Mouse (Mus musculus) myocyte (in vitro differentiated cells): ENCODE measurements around the gene Eml2. TPM values are rescaled to one million over a fixed set of nuclear protein-coding genes. Genes with fewer than 3 reads are reported as not detected.
A peak's percentile ranks its signal among the peaks of the same experiment; 100 is the strongest.

Experiments used
- H3K27me3 ChIP-seq: one replicate; pipeline ENCODE4 v1.6.1; 2011; ENCODE audit not compliant: control insufficient read depth, insufficient read depth, insufficient read length
- H3K36me3 ChIP-seq: one replicate; pipeline ENCODE4 v1.6.1; 2011; ENCODE audit not compliant: control insufficient read depth, insufficient read depth
- H3K4me2 ChIP-seq: one replicate; pipeline ENCODE4 v1.6.1; 2011; ENCODE audit warnings: low read depth, control low read depth
- H3K4me3 ChIP-seq: one replicate; pipeline ENCODE4 v1.5.1; 2011; ENCODE audit warnings: mild to moderate bottlenecking, control low read depth, moderate library complexity
- H3K79me2 ChIP-seq: one replicate; pipeline ENCODE4 v1.6.1; 2011; ENCODE audit not compliant: control insufficient read depth, insufficient read depth
- H3ac ChIP-seq: one replicate; pipeline ENCODE4 v1.6.1; 2011; ENCODE audit not compliant: control insufficient read depth, insufficient read length
- CEBPB ChIP-seq: IDR thresholded peaks from 2 replicates; pipeline ENCODE4 v1.6.1; 2011; ENCODE audit warnings: mild to moderate bottlenecking, moderate library complexity; ENCODE audit not compliant: poor library complexity, insufficient read depth, severe bottlenecking
- E2F4 ChIP-seq: IDR thresholded peaks from one replicate; pipeline ENCODE4 v1.6.1; 2011; ENCODE audit warnings: mild to moderate bottlenecking, control low read depth, moderate library complexity; ENCODE audit not compliant: insufficient read depth
- MAX ChIP-seq: IDR thresholded peaks from one replicate; pipeline ENCODE4 v1.6.1; 2011; ENCODE audit warnings: low read depth, mild to moderate bottlenecking, control low read depth
- MYOD1 ChIP-seq, 3 experiments: IDR thresholded peaks; one replicate each; pipeline ENCODE4 v1.6.1; 2011; ENCODE audit warnings: control low read depth in 2 of 3, low read depth in 2 of 3, mild to moderate bottlenecking in 2 of 3, moderate library complexity in 1 of 3; ENCODE audit not compliant: insufficient read length in 2 of 3, control insufficient read depth in 1 of 3
- MYOG ChIP-seq, 3 experiments: IDR thresholded peaks; one replicate each; pipeline ENCODE4 v1.6.1; 2011; ENCODE audit warnings: control low read depth in 2 of 3, low read depth in 2 of 3, mild to moderate bottlenecking in 2 of 3; ENCODE audit not compliant: insufficient read length in 2 of 3, control insufficient read depth in 1 of 3, insufficient read depth in 1 of 3
- POLR2A ChIP-seq: IDR thresholded peaks from one replicate; pipeline ENCODE4 v1.6.1; 2011; ENCODE audit warnings: low read depth, mild to moderate bottlenecking, control low read depth, moderate library complexity; ENCODE audit not compliant: insufficient read length
- POLR2AphosphoS2 ChIP-seq: IDR thresholded peaks from one replicate; pipeline ENCODE4 v1.6.1; 2011; ENCODE audit warnings: low read depth, control low read depth; ENCODE audit not compliant: insufficient read length
- REST ChIP-seq: IDR thresholded peaks from one replicate; pipeline ENCODE4 v1.6.1; 2011; ENCODE audit warnings: mild to moderate bottlenecking, control low read depth, moderate library complexity; ENCODE audit not compliant: insufficient read depth, insufficient read length
- SRF ChIP-seq: IDR thresholded peaks from one replicate; pipeline ENCODE4 v1.6.1; 2011; ENCODE audit warnings: low read depth; ENCODE audit not compliant: control insufficient read depth, insufficient read length
- TCF12 ChIP-seq: IDR thresholded peaks from one replicate; pipeline ENCODE4 v1.6.1; 2011; ENCODE audit warnings: mild to moderate bottlenecking, control low read depth; ENCODE audit not compliant: poor library complexity, insufficient read depth, severe bottlenecking
- TCF3 ChIP-seq: IDR thresholded peaks from one replicate; pipeline ENCODE4 v1.6.1; 2011; ENCODE audit warnings: low read depth, control low read depth; ENCODE audit not compliant: insufficient read length
- USF1 ChIP-seq: IDR thresholded peaks from one replicate; pipeline ENCODE4 v1.6.1; 2011; ENCODE audit warnings: low read depth, mild to moderate bottlenecking, control low read depth, moderate library complexity
- polyA plus RNA-seq: library from polyadenylated mRNA; unstranded; fragments of >200 nt; fragmentation: generic; extraction: Trizol; gene quantifications from one replicate; pipeline ENCODE4 v1.2.1, GENCODE M21; 2012; ENCODE audit warnings: missing spikeins

Eml2 gene
- polyA plus RNA-seq, 1 experiment, result 47.7 TPM

GRCm38 (mm10) chr7:19155825-19156475 lies 20.3 kb upstream of the Eml2 start:
- H3K36me3 ChIP-seq, result peaks cover 6% of the 10 kb centered on the region

GRCm38 (mm10) chr7:19157160-19157800 lies 18.9 kb upstream of the Eml2 start:
- TF ChIP-seq MYOD1 (IDR thresholded peaks at IDR 0.05; ENCODE audit: control insufficient read depth in 1 of 3, insufficient read length in 2 of 3, low read depth in 2 of 3), result no peak
- peak; percentile 50 for TF ChIP-seq POLR2AphosphoS2
- TF ChIP-seq TCF3, result no peak
- H3K4me3 ChIP-seq, result no peak overlapping the region

More at GRCm38 (mm10) chr7:19155825-19156475, 20.3 kb upstream of the Eml2 start:
- TF ChIP-seq TCF12 (no peak), REST (no peak), E2F4 (no peak), SRF (no peak), USF1 (no peak), POLR2A (no peak), TCF3 (no peak), POLR2AphosphoS2 (no peak), MAX (no peak)
- H3ac ChIP-seq, result no peak overlapping the region
- no peaks in the 10 kb centered on the region for H3K27me3 ChIP-seq
- no peak overlapping the region for H3K4me3 ChIP-seq
- H3K4me2 ChIP-seq, result peak overlapping the region; percentile 38
- H3K79me2 ChIP-seq, result peaks cover 5% of the 10 kb centered on the region

GRCm38 (mm10) chr7:19158601-19159000 lies 17.6 kb upstream of the Eml2 start:
- no peak overlapping the region for H3K4me2 ChIP-seq
- H3K36me3 ChIP-seq, result peaks cover 5% of the 10 kb centered on the region
- TF ChIP-seq SRF (no peak), MYOG (IDR thresholded peaks at IDR 0.05; ENCODE audit: control insufficient read depth in 1 of 3, insufficient read depth in 1 of 3, insufficient read length in 2 of 3, low read depth in 2 of 3) (no peak), TCF12 (no peak), MYOD1 (IDR thresholded peaks at IDR 0.05; ENCODE audit: control insufficient read depth in 1 of 3, insufficient read length in 2 of 3, low read depth in 2 of 3) (no peak), USF1 (no peak), POLR2AphosphoS2 (no peak), TCF3 (no peak), E2F4 (no peak), CEBPB (no peak), REST (no peak), MAX (no peak)
- H3ac ChIP-seq, result no peak overlapping the region
- H3K79me2 ChIP-seq, result no peaks in the 10 kb centered on the region
- H3K27me3 ChIP-seq, result no peaks in the 10 kb centered on the region
- H3K4me3 ChIP-seq, result no peak overlapping the region

More at GRCm38 (mm10) chr7:19157160-19157800, 18.9 kb upstream of the Eml2 start:
- no peak overlapping the region for H3K4me2 ChIP-seq
- peaks cover 6% of the 10 kb centered on the region for H3K36me3 ChIP-seq
- no peaks in the 10 kb centered on the region for H3K79me2 ChIP-seq
- H3K27me3 ChIP-seq, result no peaks in the 10 kb centered on the region
- H3ac ChIP-seq, result no peak overlapping the region

GRCm38 (mm10) chr7:19159411-19159810 lies 16.8 kb upstream of the Eml2 start:
- H3K4me2 ChIP-seq, result no peak overlapping the region
- H3K4me3 ChIP-seq, result no peak overlapping the region
- H3K79me2 ChIP-seq, result no peaks in the 10 kb centered on the region
- TF ChIP-seq CEBPB (no peak), TCF3 (no peak), POLR2AphosphoS2 (no peak), TCF12 (no peak), POLR2A (no peak), MYOD1 (IDR thresholded peaks at IDR 0.05; ENCODE audit: control insufficient read depth in 1 of 3, insufficient read length in 2 of 3, low read depth in 2 of 3) (no peak), SRF (no peak), MAX (no peak), REST (no peak), MYOG (IDR thresholded peaks at IDR 0.05; ENCODE audit: control insufficient read depth in 1 of 3, insufficient read depth in 1 of 3, insufficient read length in 2 of 3, low read depth in 2 of 3) (no peak), USF1 (no peak), E2F4 (no peak)
- H3K36me3 ChIP-seq, result no peaks in the 10 kb centered on the region
- H3ac ChIP-seq, result no peak overlapping the region
- H3K27me3 ChIP-seq, result no peaks in the 10 kb centered on the region
